Mouse (Mus musculus): ENCODE measurements around the gene Mpv17l2.

Gene Mpv17l2

GRCm38 (mm10) chr8:70750128-70750680 lies 10.5 kb downstream of the Mpv17l2 start:
- DNase-seq (ENCODE audit: low spot score) = no peak

DNA sequence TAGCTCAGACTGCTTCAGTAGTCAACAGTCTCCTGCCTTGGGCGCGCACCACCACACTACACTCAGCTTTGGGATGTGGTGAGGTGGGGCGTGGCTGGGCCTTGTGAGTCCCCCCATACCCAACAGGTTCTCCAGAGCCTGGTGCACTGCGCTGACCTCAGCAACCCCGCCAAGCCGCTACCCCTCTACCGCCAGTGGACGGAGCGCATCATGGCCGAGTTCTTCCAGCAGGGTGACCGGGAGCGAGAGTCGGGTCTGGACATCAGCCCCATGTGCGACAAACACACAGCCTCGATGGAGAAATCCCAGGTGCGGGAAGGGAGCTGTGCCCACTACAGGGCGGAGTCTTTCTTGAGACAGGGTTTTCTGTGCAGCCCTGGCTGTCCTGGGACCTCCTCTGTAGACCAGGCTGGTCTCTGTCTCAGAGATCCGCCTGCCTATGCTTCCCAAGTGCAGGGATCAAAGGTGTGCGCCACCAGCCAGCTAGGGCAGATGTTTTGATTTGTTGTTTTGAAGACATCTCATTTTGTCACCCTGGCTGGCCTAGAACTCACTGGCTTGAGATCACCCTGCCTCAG lies 11.6 kb downstream of the Mpv17l2 start:
- DNase-seq (ENCODE audit: low spot score) = no peak

DNA sequence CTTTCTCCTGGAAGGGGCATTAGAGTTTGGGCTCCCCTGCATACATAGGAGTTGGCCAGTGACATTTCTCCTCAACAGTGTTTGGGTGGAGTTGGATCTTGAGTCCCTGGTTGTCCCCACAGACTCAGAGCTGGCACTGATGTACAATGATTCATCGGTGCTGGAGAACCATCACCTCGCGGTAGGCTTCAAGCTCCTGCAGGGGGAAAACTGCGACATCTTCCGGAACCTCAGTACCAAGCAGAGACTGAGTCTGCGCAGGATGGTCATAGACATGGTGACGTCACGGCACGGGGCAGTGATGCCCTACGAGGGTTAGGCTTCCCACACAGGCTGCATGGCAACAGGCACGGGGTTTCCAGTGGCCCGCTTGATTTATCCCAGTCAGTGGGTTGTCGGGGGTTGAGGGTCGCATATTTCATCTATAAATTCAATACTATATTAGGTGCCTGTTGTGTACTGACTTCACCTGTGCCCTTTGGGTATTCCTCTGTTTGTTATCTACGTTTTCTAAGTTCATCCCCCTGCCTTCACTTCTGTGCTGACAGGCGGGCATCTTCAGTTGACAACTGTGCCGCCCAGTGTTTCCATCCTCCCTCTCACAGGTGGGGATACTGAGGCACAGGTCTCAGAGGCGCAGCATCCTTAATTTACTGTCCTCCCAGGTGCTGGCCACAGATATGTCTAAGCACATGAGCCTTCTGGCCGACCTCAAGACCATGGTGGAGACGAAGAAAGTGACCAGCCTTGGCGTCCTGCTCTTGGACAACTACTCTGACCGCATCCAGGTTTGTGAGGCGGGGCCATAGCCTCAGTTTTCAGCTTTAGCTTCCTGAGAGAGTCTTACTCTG lies 12.3 kb downstream of the Mpv17l2 start:
- DNase-seq (ENCODE audit: low spot score) = no peak

DNA sequence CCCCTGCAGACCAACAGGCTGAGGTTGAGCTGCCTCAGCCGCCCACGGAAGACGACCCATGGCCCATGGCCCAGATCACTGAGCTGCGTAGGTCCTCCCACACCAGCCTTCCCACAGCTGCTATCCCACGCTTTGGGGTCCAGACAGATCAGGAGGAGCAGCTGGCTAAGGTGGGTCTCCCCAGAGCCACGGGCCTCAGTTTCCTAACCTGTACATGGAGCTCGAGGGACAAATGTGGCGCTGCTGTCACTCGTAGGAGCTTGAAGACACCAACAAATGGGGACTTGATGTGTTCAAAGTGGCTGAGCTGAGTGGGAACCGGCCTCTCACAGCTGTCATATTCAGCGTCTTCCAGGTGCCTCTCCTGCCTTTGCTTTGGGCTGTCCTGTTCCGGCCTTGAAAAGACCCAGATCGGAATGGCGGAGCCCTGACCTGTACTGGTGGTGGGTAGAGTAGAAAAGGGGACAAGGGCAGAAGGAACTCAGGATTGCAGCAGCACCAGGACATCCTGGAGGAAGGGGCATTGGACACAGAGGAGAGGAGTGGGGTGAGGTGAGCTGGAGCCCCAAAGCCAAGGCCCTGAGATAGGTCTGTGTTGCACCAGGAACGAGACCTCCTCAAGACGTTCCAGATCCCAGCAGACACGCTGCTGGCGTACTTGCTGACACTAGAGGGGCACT lies 13.4 kb downstream of the Mpv17l2 start:
- DNase-seq (ENCODE audit: low spot score) = no peak

DNA sequence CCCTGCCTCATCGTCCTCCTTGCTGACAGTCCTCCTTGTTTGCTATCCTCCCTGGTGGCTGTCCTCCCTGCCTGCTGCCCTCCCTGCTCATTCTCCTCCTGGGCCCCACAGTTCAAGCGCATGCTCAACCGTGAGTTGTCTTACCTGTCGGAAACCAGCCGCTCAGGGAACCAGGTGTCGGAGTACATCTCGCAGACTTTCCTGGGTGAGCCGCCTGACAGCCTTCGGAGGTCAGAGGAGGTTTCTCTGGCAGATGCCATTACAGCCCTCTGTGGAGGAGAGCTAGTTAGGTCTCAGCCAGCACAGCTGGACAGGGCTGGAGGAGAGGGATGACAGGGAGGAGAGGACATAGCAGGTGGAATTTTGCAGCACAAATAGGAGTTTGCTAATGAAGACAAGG lies 14.1 kb downstream of the Mpv17l2 start:
- DNase-seq (ENCODE audit: low spot score) = no peak

- no peak for DNase-seq (ENCODE audit: low spot score)
Observed at GRCm38 (mm10) chr8:70745691-70746220, 15.0 kb downstream of the Mpv17l2 start.

GRCm38 (mm10) chr8:70744806-70745205 lies 15.9 kb downstream of the Mpv17l2 start:
- DNase-seq (ENCODE audit: low spot score) = no peak

GRCm38 (mm10) chr8:70743656-70744590 lies 16.8 kb downstream of the Mpv17l2 start:
- no peak for DNase-seq (ENCODE audit: low spot score)

DNA sequence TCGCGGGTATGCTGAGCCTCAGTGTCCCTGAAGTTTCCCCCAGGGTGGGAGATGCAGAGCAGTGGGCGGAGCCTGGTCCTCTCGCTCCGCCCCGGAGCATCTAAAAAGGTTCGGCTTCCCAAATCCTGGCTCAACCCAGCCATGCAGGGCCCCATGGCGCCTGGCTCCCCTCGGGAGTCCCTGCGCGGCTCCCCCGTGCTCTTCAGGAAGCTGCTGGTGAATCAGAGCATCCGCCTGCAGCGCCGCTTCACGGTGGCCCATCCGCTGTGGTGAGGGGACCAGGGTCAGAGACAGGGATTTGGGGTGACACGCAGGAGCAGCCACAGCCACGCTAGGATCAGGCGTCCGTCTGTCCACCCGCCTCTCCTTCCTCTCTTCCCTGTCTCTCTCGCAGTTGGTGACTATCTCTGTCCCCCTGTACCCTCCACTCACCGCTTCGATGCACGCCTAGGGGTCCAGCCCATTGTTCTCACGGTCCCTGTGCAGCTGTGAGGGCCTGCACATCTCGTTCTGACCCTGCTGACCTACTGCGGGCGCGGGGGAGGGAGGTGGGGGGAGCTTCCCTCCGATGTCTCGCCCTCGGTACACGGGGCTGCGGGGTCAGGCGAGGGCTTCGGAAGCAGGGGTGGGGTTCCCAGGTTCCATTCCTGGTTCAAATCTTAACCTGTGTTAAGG lies 17.6 kb downstream of the Mpv17l2 start:
- no peak for DNase-seq (ENCODE audit: low spot score)

DNA sequence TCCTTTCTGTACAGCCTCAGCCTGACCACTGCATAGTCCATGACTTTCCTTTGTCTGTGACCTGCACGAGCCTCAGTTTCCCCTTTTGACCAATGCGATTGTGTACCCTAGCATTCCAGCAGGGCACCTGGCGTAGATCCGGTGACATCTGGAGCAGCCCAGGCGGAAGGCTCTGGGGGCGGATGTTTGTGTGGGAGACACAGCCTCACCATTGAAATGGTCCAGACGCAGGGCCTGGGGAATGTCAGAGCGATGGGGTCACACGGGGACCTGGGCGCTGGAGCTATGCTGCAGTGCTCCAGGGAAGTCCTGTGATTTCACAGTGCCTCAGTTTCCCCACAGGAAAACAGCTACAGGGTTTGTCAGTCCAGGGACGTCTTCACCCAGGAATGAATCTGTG lies 18.6 kb downstream of the Mpv17l2 start:
- DNase-seq (ENCODE audit: low spot score) = no peak

DNA sequence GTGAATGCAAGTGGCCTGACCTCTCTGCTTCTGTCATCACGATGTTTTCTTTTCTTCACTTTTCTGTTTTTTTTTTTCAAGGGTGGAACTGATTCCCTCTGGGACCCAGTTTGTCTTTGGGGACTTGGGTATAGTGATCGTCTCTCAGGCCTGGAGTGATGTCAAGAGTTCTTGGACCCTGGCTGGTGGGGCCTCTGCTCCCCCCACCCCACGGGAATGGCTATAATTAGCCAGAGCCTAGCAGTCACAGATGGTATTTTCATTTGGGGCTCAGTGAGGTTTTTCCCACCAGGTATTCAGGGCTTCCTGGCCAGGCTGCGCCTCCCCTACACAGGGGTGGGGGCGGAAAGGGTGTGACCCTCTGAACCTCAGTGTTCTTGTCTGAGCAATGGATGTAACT lies 19.1 kb downstream of the Mpv17l2 start:
- no peak for DNase-seq (ENCODE audit: low spot score)

- no peak for DNase-seq (ENCODE audit: low spot score)
Observed at GRCm38 (mm10) chr8:70738211-70738610, 22.5 kb downstream of the Mpv17l2 start.

- no peak for DNase-seq (ENCODE audit: low spot score)
Observed at GRCm38 (mm10) chr8:70737705-70738104, 23.0 kb downstream of the Mpv17l2 start.

DNA sequence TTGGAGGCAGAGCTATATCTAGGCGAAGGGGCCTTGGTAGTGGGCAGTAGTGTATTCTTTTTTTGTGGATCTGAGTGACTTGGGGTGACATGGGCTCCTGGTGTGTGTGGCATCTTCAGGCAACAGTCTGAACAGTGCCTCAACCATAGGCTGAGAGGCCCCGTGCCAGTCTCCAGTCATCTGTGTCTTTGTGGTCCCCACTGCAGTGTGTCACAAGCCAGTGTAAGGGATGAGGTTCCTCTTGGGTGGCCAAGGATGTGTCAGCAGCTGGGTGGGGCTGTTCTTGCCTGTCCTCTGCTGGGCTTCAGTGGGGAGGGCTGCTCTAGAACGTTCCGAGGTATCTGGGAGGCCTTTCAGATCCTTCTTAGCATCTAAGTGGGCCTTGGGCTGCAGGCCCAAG lies 29.8 kb downstream of the Mpv17l2 start:
- DNase-seq (ENCODE audit: low spot score) = no peak

DNA sequence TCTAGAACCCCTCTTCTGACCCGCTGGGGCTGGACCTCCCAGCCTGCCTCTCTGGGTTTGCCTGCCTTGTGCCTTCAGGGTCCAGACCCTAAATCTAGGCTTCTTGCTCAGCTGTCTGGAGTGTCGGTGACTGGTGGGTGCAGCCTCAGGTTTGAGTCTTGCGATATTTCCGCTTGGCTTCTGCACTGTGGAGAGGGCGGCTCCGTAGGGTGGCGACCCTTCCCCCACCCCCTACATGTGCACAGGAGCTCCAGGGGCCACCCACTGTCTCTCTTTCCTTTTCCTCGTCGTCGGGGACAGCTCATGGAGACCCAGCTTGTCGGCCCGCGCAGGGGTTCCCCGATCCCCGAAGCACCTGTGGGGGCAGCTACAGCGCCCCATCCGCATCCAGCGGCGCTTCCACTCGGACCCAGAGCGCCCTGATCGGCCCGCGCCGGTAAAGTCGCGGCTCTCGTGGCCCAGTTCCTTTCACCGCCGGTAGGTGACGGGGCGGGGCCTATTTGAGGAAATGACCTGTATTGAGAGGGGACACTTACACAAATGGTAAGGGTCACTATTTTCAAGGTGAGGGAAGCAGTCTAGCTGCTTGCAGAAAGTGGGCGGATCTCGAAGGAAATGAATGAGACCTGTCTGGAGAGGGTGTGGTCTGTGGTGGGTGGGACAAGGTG lies 30.8 kb downstream of the Mpv17l2 start:
- DNase-seq (ENCODE audit: low spot score) = no peak

GRCm38 (mm10) chr8:70726721-70727120 lies 34.0 kb downstream of the Mpv17l2 start:
- DNase-seq (ENCODE audit: low spot score) = no peak

DNA sequence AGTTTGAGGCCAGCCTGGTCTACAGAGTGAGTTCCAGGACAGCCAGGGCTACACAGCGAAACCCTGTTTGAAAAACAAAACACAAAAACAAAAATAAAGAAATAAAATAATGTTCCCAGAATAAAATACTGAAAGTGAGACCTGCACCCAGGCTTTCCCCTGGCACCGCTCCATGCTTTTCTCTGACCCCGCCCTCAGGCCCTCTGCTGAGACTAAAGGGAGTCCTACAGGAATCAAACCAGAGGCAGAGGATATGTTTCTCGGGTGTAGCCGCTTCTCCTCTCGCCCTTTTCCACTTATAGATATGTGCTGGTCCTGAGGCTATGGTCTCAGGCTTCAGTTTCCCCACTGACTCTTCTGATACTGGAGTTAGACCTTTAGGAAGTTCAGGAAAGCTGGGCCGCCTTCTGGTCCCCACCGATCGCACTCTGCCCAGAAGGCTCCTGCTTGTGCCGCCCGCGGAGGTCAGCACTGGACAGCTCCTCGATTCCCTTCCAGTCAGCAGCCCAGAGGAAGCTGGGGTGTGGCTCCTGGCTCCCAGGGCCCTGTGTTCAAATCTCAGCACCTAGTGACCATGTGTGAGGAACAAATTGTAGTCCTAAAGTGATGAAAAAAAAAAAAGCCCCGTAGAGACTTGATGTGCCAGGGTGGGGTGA lies 34.8 kb downstream of the Mpv17l2 start:
- DNase-seq (ENCODE audit: low spot score) = no peak

- DNase-seq (ENCODE audit: low spot score) = no peak
Observed at GRCm38 (mm10) chr8:70724216-70724615, 36.5 kb downstream of the Mpv17l2 start.

DNA sequence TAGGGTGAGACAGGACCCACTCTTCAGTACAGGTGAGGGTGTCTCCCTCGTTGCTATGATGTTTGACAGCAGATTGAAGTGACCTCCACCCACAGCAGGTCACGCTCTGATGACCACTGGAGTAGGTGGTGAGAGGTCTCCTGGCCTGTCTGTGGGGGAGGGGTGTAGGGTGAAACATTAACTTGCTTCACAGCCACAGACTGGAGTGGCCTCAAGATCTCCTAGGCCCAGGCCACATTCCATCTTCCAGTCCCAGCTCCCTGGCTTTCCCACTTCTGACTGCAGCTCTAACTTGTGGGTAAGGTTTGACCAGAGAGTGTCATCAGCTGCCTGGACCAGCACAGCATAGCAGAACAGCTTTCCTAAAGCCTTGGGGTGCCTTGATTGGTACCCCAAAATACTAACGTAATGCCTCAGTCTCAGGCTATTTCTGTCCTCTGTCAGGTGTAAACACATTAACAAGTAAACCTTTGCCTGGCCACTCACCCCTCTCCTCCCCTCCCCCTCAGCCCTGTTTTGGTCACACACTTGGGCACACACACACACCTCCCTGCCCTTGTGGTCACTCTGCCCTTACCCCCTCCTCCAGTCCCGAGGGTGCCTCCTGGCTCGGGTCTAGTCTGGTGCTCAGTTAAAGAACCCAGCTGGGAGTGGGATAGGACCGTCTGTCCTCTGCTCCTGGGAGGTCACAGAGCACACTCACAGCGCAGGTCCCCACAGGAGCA lies 37.1 kb downstream of the Mpv17l2 start, which contains the start of gene Pde4c:
Gene Pde4c (plus strand): TSS at position 235 of the 725 bp plus-strand sequence.
- DNase-seq (ENCODE audit: low spot score) = no peak
